Mouse (Mus musculus): ENCODE measurements around the gene Rpl12.

DNA sequence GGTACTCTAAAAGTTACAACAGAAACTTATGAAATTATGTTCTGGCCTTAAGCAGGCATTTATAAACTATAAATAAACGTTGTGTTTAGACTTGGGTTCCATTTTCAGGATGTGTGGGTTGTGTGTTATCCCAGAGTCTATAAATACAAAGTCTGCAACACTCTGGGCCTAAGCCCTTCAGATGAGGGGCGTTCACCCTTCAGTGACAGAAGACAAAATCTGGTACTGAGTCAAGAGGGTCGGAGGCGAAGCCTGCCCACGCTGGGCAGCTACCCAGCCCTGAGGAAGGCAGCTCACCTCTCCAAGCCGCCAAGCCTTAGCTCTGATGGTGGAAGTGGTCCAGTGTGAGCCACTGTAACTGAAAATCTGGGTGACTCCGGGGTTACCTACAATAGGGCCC, 40.8 kb downstream of the Rpl12 start:
- TF ChIP-seq CTCF (IDR thresholded peaks at IDR 0.05; ENCODE audit: low read depth, low read length) (no peak), POLR2A (IDR thresholded peaks at IDR 0.05; ENCODE audit: borderline replicate concordance, low read depth, low read length) (no peak)

Data from bone marrow macrophage, adult 2 months (primary cell).